In the genomic region with DNA sequence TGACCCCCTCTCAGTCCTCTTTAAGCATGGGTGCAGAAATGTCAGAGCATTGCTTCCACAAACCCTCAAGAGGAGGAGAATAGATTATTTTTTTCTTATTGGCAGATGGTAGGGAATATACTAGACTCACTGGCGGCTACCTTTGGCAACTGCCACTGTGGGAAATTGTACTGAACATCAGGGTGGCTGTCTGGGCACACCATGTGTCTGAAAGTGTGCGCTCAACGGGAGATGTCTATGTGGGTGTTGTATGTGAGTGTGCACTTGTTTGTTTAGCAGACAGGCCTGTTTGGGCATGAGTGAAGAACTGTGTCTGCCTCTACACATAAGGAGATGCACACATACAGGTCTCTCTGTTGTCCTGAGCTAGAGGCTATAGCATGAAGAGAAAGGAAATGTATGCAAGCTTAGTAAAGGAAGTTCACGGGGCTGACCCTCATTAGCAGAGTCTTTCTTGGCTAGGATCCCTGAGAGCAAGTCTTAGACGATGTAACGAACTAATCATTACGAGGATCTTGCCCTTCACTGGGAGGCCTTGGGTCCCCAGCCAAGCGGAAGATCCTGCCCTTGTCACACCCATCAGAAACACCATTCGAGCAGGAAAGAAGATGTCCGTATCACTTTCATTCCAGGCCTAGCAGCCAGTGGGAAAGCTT, we compare ENCODE assay signal across 21 mouse cellular contexts. TPM values are rescaled to one million over a fixed set of nuclear protein-coding genes. Genes with fewer than 3 reads are reported as not detected.
DNase-seq lines count a peak whose midpoint lies in the region; ATAC-seq and TF ChIP-seq lines count a peak whose summit lies in the region.
"Had no signal": no experiment of that assay in that cellular context is flagged by ENCODE, and none has a peak within 500 bp of the region (broad histone marks: within the 10 kb centered on the region; RNA-seq: fewer than 3 reads in every experiment).

No protein-coding gene starts in this region.

- H3K36me3 ChIP-seq in lung, embryonic 15.5 days = no peaks in the 10 kb centered on the region
- no peaks in the 10 kb centered on the region for H3K36me3 ChIP-seq in hindbrain, embryonic 14.5 days (replicated peaks; ENCODE audit: control insufficient read depth, insufficient read depth)
- H3K36me3 ChIP-seq in heart, adult 2 months (ENCODE audit: control insufficient read depth, insufficient read depth, low read length) = no peaks in the 10 kb centered on the region
- H3K36me3 ChIP-seq: limb, embryonic 12.5 days; neural tube, embryonic 13.5 days had no signal

- no peaks in the 10 kb centered on the region for H3K27me3 ChIP-seq in lung, embryonic 15.5 days
- H3K27me3 ChIP-seq in hindbrain, embryonic 14.5 days (ENCODE audit: control insufficient read depth, insufficient read depth, low read length) = no peaks in the 10 kb centered on the region
- H3K27me3 ChIP-seq in heart, adult 2 months (ENCODE audit: control insufficient read depth, insufficient read depth, low read length) = no peaks in the 10 kb centered on the region
- H3K27me3 ChIP-seq: limb, embryonic 12.5 days; neural tube, embryonic 13.5 days; Patski had no signal

- H3K9ac ChIP-seq in lung, embryonic 15.5 days = no peak overlapping the region
- no peak overlapping the region for H3K9ac ChIP-seq in hindbrain, embryonic 14.5 days
- H3K9ac ChIP-seq in heart, adult 2 months (ENCODE audit: low read depth, low read length) = no peak overlapping the region
- H3K9ac ChIP-seq: limb, embryonic 12.5 days; liver, embryonic 14.5 days; neural tube, embryonic 13.5 days had no signal

- H3K27ac ChIP-seq in lung, embryonic 15.5 days = peak overlapping the region; percentile 57
- H3K27ac ChIP-seq in hindbrain, embryonic 14.5 days = no peak overlapping the region
- H3K27ac ChIP-seq in heart, adult 2 months = no peak overlapping the region
- H3K27ac ChIP-seq: hindbrain, postnatal 0 days; left cerebral cortex, adult 2 months; limb, embryonic 12.5 days; liver, embryonic 14.5 days; neural tube, embryonic 13.5 days had no signal

- no peak for TF ChIP-seq CTCF in lung, adult 2 months (IDR thresholded peaks at IDR 0.05; ENCODE audit: insufficient read depth, low read length)
- TF ChIP-seq CTCF in brain, embryonic 14.5 days (IDR thresholded peaks at IDR 0.05; ENCODE audit: borderline replicate concordance, extremely low read depth, insufficient read depth, insufficient read length) = no peak
- no peak for TF ChIP-seq CTCF in heart, adult 2 months (IDR thresholded peaks at IDR 0.05)

- H3K4me3 ChIP-seq in lung, embryonic 15.5 days = no peak overlapping the region
- no peak overlapping the region for H3K4me3 ChIP-seq in lung, adult 2 months (replicated peaks; ENCODE audit: extremely low read depth, low read depth, low read length)
- no peak overlapping the region for H3K4me3 ChIP-seq in hindbrain, embryonic 14.5 days (replicated peaks; ENCODE audit: low read length)
- no peak overlapping the region for H3K4me3 ChIP-seq in heart, adult 2 months
- H3K4me3 ChIP-seq: left cerebral cortex, adult 2 months; limb, embryonic 12.5 days; neural tube, embryonic 13.5 days had no signal

- H3K9me3 ChIP-seq in lung, embryonic 15.5 days = no peaks in the 10 kb centered on the region
- no peaks in the 10 kb centered on the region for H3K9me3 ChIP-seq in hindbrain, embryonic 14.5 days (ENCODE audit: control insufficient read depth, low read length)
- H3K9me3 ChIP-seq: limb, embryonic 12.5 days; neural tube, embryonic 13.5 days had no signal

- ATAC-seq in lung, embryonic 15.5 days (ENCODE audit: borderline replicate concordance, extremely low read depth, low FRiP score, low TSS enrichment) = peak; percentile 60
- ATAC-seq in hindbrain, embryonic 14.5 days (ENCODE audit: low FRiP score) = no peak
- ATAC-seq: hindbrain, postnatal 0 days; Patski had no signal

- TF ChIP-seq POLR2A in lung, adult 2 months (IDR thresholded peaks at IDR 0.05; ENCODE audit: borderline replicate concordance, extremely low read depth, low read depth, low read length) = no peak
- no peak for TF ChIP-seq POLR2A in brain, embryonic 14.5 days (IDR thresholded peaks at IDR 0.05; ENCODE audit: borderline replicate concordance, extremely low read depth, insufficient read depth, insufficient read length, poor library complexity, severe bottlenecking)
- no peak for TF ChIP-seq POLR2A in heart, adult 2 months (IDR thresholded peaks at IDR 0.05; ENCODE audit: insufficient read depth, low read depth, low read length)

- no peak overlapping the region for H3K4me2 ChIP-seq in lung, embryonic 15.5 days
- no peak overlapping the region for H3K4me2 ChIP-seq in hindbrain, embryonic 14.5 days (replicated peaks)
- H3K4me2 ChIP-seq: limb, embryonic 12.5 days; neural tube, embryonic 13.5 days had no signal

- peaks cover 8% of the 10 kb centered on the region for H3K4me1 ChIP-seq in lung, embryonic 15.5 days
- no peaks in the 10 kb centered on the region for H3K4me1 ChIP-seq in lung, adult 2 months (ENCODE audit: control insufficient read depth, insufficient read depth, low read length)
- peaks cover 7% of the 10 kb centered on the region; the same call in 1 of the 2 replicates for H3K4me1 ChIP-seq in hindbrain, embryonic 14.5 days (replicated peaks; ENCODE audit: control insufficient read depth, insufficient read depth, low read length)
- H3K4me1 ChIP-seq in heart, adult 2 months (ENCODE audit: control insufficient read depth, insufficient read depth, low read length) = no peaks in the 10 kb centered on the region
- H3K4me1 ChIP-seq: limb, embryonic 12.5 days had no signal

- peak; percentile 27 to 41 for DNase-seq in adrenal gland, postnatal 36 days
- DNase-seq in adrenal gland, postnatal 25 days = no peak
- DNase-seq in lung, adult 2 months = no peak
- DNase-seq in brain, embryonic 14.5 days (ENCODE audit: low read depth) = peak; percentile 48
- DNase-seq in layer of hippocampus, adult 9-11 months = peak; percentile 73
- no peak for DNase-seq in hindbrain, embryonic 14.5 days (ENCODE audit: low spot score)
- no peak for DNase-seq in heart, adult 2 months
- DNase-seq: cerebellum, postnatal 14 days; gastrocnemius, postnatal 14 days; heart, postnatal 14 days; kidney, adult 9 months had no signal

- WGBS in lung, embryonic 15.5 days = 45% methylated on average over 10 of the region's 10 CpGs
- 49% methylated on average over 10 of the region's 10 CpGs for WGBS in lung, adult 2 months
- 68% methylated on average over 10 of the region's 10 CpGs for WGBS in hindbrain, embryonic 14.5 days
- 70% methylated on average over 10 of the region's 10 CpGs for WGBS in heart, adult 2 months

- H3K79me2 ChIP-seq in heart, adult 2 months (replicated peaks; ENCODE audit: control insufficient read depth, insufficient read depth, low read length) = no peaks in the 10 kb centered on the region

- TF ChIP-seq EP300 in heart, adult 2 months (IDR thresholded peaks at IDR 0.05; ENCODE audit: insufficient read depth, low read depth, low read length) = no peak

- intact Hi-C loops in heart, adult 2 months (cut with DNase I) = no loop called here

RNA-seq across cellular contexts. Expression of gene Fabp6, which starts 8.8 kb away (rescaled TPM):
- not detected for total RNA-seq in adrenal gland, postnatal 36 days (2021)
- total RNA-seq in adrenal gland, postnatal 25 days (2021) = not detected in 2 replicates
- polyA plus RNA-seq in lung, embryonic 15.5 days (2015; fragmentation: Nextera tagmentation; extraction: Ambion mirVana) = not detected in 2 replicates
- polyA plus RNA-seq in lung, adult 2 months (2012; rRNA removed) = 0.34 TPM in 1 of 2 replicates, not detected in the other
- polyA plus RNA-seq in brain, embryonic 14.5 days (2012; rRNA removed) = not detected in 2 replicates
- not detected in 2 replicates for polyA plus RNA-seq in hindbrain, embryonic 14.5 days (2014; fragmentation: Nextera tagmentation; extraction: Ambion mirVana)
- total RNA-seq in heart, adult 2 months (2021) = not detected
- polyA plus RNA-seq in heart, adult 2 months (2012; rRNA removed) = not detected in 2 replicates
- total RNA-seq: gastrocnemius, postnatal 14 days; heart, postnatal 14 days; hindbrain, postnatal 0 days; left cerebral cortex, adult 2 months; monocyte, adult 5-6 weeks had no signal
- polyA plus RNA-seq: frontal cortex, adult 2 months; hindbrain, postnatal 0 days; limb, embryonic 12.5 days; liver, embryonic 14.5 days; neural tube, embryonic 13.5 days; testis, adult 2 months had no signal

RNA-seq across cellular contexts. Expression of gene 4933415A04Rik, which starts 23.3 kb away (rescaled TPM):
- 1 to 10 TPM in 1 of 2 experiments, under 1 TPM in 1; 0.36 to 1.0 TPM for total RNA-seq in adrenal gland, postnatal 36 days (2021)
- 1.0 and 1.1 TPM in 2 replicates for total RNA-seq in adrenal gland, postnatal 25 days (2021)
- polyA plus RNA-seq in lung, embryonic 15.5 days (2015; fragmentation: Nextera tagmentation; extraction: Ambion mirVana) = 5.9 and 6.3 TPM in 2 replicates
- polyA plus RNA-seq in lung, adult 2 months (2012; rRNA removed) = 0.24 and 0.38 TPM in 2 replicates
- polyA plus RNA-seq in brain, embryonic 14.5 days (2012; rRNA removed) = 0.67 and 1.2 TPM in 2 replicates
- polyA plus RNA-seq in hindbrain, embryonic 14.5 days (2014; fragmentation: Nextera tagmentation; extraction: Ambion mirVana) = 2.2 and 3.3 TPM in 2 replicates
- under 1 TPM; 0.26 to 0.68 TPM for total RNA-seq in heart, adult 2 months (2021)
- polyA plus RNA-seq in heart, adult 2 months (2012; rRNA removed) = 0.23 and 0.29 TPM in 2 replicates
- total RNA-seq: monocyte, adult 5-6 weeks had no signal

Comparison
In these comparisons a context has a peak if more than half of its experiments do, and no peak if none do; other contexts are left out.
1. DNase-seq: peak in adrenal gland, postnatal 36 days (2 of 2), brain, embryonic 14.5 days (single experiment) and layer of hippocampus, adult 9-11 months (single experiment); none in adrenal gland, postnatal 25 days (single experiment), lung, adult 2 months (single experiment), hindbrain, embryonic 14.5 days (single experiment) and heart, adult 2 months (0 of 2).